Mouse (Mus musculus) E14TG2a.4 (cell line): ENCODE data around the gene Cyp2c54.
"Not testable (repeated sequence)": the region's sequence is repeated elsewhere in the genome, so short reads cannot be mapped to it uniquely, and the experiment has no call there.

ENCODE experiments used
- H3K27me3 ChIP-seq: 2 replicates; pipeline ENCODE4 v1.6.1; 2014; ENCODE audit warnings: low read length, control low read depth; ENCODE audit not compliant: insufficient read depth
- H3K36me3 ChIP-seq: 2 replicates; pipeline ENCODE4 v1.6.1; 2014; ENCODE audit warnings: low read length, control low read depth; ENCODE audit not compliant: insufficient read depth
- H3K4me1 ChIP-seq: replicated peaks from 2 replicates; pipeline ENCODE4 v1.6.1; 2014; ENCODE audit warnings: low read depth, low read length, control low read depth
- H3K4me3 ChIP-seq: replicated peaks from 2 replicates; pipeline ENCODE4 v1.5.1; 2014; ENCODE audit warnings: mild to moderate bottlenecking, low read length
- H3K9me3 ChIP-seq: 2 replicates; pipeline ENCODE4 v1.6.1; 2014; ENCODE audit warnings: low read length, control low read depth
- CTCF ChIP-seq: conservative IDR thresholded peaks from 2 replicates; pipeline ENCODE4 v1.5.1; 2014; ENCODE audit warnings: low read length
- NANOG ChIP-seq: IDR thresholded peaks from 2 replicates; pipeline ENCODE4 v1.6.1; 2014; ENCODE audit warnings: borderline replicate concordance, low read length, mixed read lengths
- POU5F1 ChIP-seq: IDR thresholded peaks from 2 replicates; pipeline ENCODE4 v1.6.1; 2014; ENCODE audit warnings: low read length, borderline replicate concordance

Gene Cyp2c54

DNA sequence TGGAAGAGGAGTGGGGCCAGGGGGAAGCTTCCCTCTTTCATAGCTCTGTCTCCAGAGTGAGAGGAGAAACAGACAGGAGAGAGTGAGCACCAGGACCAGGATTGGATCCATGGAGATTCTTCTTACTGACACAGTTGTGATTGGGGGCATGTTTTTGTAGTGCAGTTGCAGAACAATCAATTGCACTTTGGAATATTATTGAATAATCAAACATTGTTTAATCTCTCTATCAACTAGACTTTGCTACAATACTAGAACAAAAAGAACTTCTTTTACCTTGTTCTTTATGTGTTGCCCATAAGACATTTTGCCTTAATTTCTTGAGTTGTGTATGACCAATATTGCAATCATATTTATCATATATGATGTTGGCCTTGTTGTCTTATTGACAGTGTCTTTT, at the start of gene Cyp2c54:
Gene Cyp2c54, minus strand, starts transcription at position 127 of the 400 bp plus-strand sequence.
- Histone ChIP-seq H3K36me3 (no peaks in the 10 kb centered on the region), H3K4me1 (no peaks in the 10 kb centered on the region), H3K9me3 (peaks cover 10% of the 10 kb centered on the region), H3K27me3 (no peaks in the 10 kb centered on the region), H3K4me3 (no peak within 1 kb of the TSS)
- no peak for TF ChIP-seq POU5F1
- TF ChIP-seq CTCF: no peak
- no peak for TF ChIP-seq NANOG

DNA sequence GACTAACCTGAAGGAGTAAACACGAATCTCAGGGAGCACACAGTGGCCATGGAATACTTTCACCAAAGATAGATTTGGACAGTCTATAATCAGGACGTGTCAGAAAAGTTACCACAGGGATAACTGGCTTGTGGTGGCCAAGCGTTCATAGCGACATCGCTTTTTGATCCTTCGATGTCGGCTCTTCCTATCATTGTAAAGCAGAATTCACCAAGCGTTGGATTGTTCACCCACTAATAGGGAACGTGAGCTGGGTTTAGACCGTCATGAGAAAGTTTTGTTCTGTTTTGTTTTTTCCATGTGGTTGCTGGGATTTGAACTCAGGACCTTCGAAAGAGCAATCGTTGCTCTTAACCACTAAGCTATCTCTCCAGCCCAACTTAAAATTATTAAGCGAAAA, 46.0 kb upstream of the Cyp2c54 start:
- H3K27me3 ChIP-seq, H3K4me3 ChIP-seq, H3K36me3 ChIP-seq: not testable (repeated sequence)
- Histone ChIP-seq H3K9me3 (peaks cover 37% of the 10 kb centered on the region), H3K4me1 (peaks cover 10% of the 10 kb centered on the region)

DNA sequence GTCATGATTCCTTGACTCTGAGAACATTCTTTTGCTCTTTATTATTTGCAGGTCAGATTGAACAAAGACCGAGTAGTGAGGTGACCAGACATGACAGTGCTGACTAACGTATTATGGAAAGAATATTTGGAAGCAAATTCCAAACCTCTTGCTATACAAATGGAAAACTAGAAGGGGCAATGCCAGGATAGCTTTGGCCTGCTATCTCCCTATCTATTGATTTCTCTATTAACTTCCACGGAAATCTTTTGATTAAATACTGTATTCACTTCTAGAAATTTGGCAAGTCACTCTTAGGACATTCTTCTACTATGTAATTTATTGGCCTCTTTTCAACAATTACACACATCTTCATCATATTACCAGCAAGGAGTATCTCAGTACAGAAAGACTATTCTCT, 17.5 kb upstream of the Cyp2c54 start:
- H3K36me3 ChIP-seq: no peaks in the 10 kb centered on the region
- H3K4me1 ChIP-seq: no peaks in the 10 kb centered on the region
- no peaks in the 10 kb centered on the region for H3K9me3 ChIP-seq
- H3K27me3 ChIP-seq: no peaks in the 10 kb centered on the region
- no peak overlapping the region for H3K4me3 ChIP-seq
- TF ChIP-seq CTCF (no peak), NANOG (no peak), POU5F1 (no peak)

- not testable (repeated sequence) for H3K27me3 ChIP-seq, H3K4me3 ChIP-seq, H3K9me3 ChIP-seq, H3K4me1 ChIP-seq, H3K36me3 ChIP-seq
Observed at GRCm38 (mm10) chr19:40089421-40089820, 15.8 kb upstream of the Cyp2c54 start, which contains the start of gene Cyp2c50. TSS of gene Cyp2c50 (plus strand) at chr19:40089688.

- Histone ChIP-seq H3K4me1 (no peaks in the 10 kb centered on the region), H3K36me3 (no peaks in the 10 kb centered on the region), H3K4me3 (no peak overlapping the region), H3K27me3 (no peaks in the 10 kb centered on the region), H3K9me3 (peaks cover under 1% of the 10 kb centered on the region; the same call in 1 of the 2 replicates)
- TF ChIP-seq CTCF: no peak
- TF ChIP-seq POU5F1: no peak
- TF ChIP-seq NANOG: no peak
Observed at GRCm38 (mm10) chr19:40088381-40088780, 14.8 kb upstream of the Cyp2c54 start.

DNA sequence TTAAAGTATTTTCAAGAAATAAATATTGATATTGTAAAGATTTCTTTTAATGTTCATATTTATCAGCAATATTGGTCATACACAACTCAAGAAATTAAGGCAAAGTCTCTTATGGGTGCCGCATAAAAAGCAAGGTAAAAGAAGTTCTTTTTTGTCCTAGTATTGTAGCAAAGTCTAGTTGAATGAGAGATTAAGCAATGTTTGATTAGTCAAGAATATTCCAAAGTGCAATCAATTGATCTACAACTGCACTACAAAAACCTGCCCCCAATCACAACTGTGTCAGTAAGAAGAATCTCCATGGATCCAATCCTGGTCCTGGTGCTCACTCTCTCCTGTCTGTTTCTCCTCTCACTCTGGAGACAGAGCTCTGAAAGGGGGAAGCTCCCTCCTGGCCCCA, 81.5 kb downstream of the Cyp2c54 start, which contains the start of gene Cyp2c37:
Gene Cyp2c37, plus strand, starts transcription at position 285 of the 400 bp plus-strand sequence.
- H3K9me3 ChIP-seq, H3K36me3 ChIP-seq, H3K4me1 ChIP-seq, H3K27me3 ChIP-seq, H3K4me3 ChIP-seq: not testable (repeated sequence)

GRCm38 (mm10) chr19:39989471-39989870, 84.2 kb downstream of the Cyp2c54 start:
- Histone ChIP-seq H3K9me3 (no peaks in the 10 kb centered on the region), H3K27me3 (no peaks in the 10 kb centered on the region), H3K4me1 (no peaks in the 10 kb centered on the region), H3K36me3 (no peaks in the 10 kb centered on the region), H3K4me3 (no peak overlapping the region)
- TF ChIP-seq NANOG (no peak), CTCF (no peak), POU5F1 (no peak)
